Mouse (Mus musculus) CD4-positive, CD25-positive, alpha-beta regulatory T cell, adult 4 months (primary cell): ENCODE measurements around the gene Edrf1. TPM values are rescaled to one million over a fixed set of nuclear protein-coding genes. Genes with fewer than 3 reads are reported as not detected.

Experiments used
- polyA plus RNA-seq, 2 experiments: library from polyadenylated mRNA; unstranded; fragments of 100-300 nt; shearing (Covaris generic); gene quantifications; one replicate each; pipeline ENCODE4 v1.2.1; 2017

Edrf1 gene
- polyA plus RNA-seq, 2 experiments from 2014 or later: 16.4 to 18.5 TPM

Other genes starting within 250 kb of the Edrf1 start
- gene Tex36, start 35.4 kb upstream of the Edrf1 start, polyA plus RNA-seq: not detected
- gene Mmp21, start 42.5 kb downstream of the Edrf1 start, polyA plus RNA-seq: under 1 TPM in 1 of 2 experiments, not detected in 1; 0.47 TPM
- 100 to 1,000 TPM; 159 to 194 TPM for gene Bccip, start 71.8 kb downstream of the Edrf1 start, polyA plus RNA-seq
- gene Uros, start 72.5 kb downstream of the Edrf1 start, polyA plus RNA-seq: 10 to 100 TPM; 37.8 to 38.8 TPM
- not detected for gene Fank1, start 139.3 kb downstream of the Edrf1 start, polyA plus RNA-seq
- gene Dhx32, start 145.2 kb downstream of the Edrf1 start, polyA plus RNA-seq: 1 to 10 TPM; 9.1 to 9.4 TPM